Mouse (Mus musculus) adrenal gland, postnatal 14 days (tissue): Measurements from ENCODE around the gene Mpp6. TPM values are rescaled to one million over a fixed set of nuclear protein-coding genes. Genes with fewer than 3 reads are reported as not detected.

Source experiments
- DNase-seq: peaks from one replicate; pipeline ENCODE4 v3.0.0; 2021; ENCODE audit warnings: mixed read lengths
- total RNA-seq: library from RNA; stranded (reverse); gene quantifications from 2 replicates; pipeline ENCODE4 v1.2.3, GENCODE M21; 2021

Gene Mpp6
- total RNA-seq, 1 experiment from 2014 or later, result 51.1 TPM

- no peak for DNase-seq
Measured at GRCm38 (mm10) chr6:50225232-50225631, 115.2 kb downstream of the Mpp6 start.

- peak; percentile 9 for DNase-seq
Measured at GRCm38 (mm10) chr6:50228180-50228579, 118.1 kb downstream of the Mpp6 start.

DNA sequence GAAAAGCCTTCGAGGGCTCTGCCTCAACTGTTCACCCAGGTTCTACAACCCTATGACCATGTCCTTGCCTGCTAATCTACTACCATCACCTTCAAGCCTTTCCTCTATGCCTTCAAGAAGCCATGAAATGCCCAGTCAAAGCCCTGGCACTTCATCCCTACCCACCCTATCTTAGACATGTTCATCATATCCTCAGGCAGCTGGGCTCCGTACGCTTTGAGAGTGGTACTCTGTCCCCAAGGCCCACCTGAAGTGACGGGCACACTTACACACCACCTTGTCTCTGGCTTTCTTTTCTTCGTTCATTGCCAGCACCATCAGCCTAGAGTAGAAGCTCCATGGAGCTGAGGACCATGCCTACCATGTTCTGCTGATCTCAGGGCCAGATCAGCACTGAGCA, 121.2 kb downstream of the Mpp6 start:
- no peak for DNase-seq

DNA sequence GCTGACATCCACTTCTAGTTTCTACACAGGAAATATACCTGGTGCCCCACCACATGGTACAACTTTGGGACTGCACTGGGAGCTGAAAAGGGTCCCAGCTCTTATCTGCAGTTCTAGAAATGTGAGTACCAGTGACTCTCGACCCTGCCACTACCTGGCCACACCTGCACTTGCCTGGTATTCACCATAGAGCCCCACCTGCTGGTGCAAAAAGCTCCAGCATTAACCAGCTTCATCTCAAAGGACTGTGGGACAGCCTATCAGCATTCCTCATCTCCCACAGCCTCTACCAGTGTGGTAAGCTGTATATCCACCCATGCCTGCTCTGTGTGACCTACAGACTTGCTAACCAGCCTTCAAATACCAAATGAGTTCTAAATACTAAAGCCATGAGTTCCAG, 122.9 kb downstream of the Mpp6 start:
- no peak for DNase-seq

DNA sequence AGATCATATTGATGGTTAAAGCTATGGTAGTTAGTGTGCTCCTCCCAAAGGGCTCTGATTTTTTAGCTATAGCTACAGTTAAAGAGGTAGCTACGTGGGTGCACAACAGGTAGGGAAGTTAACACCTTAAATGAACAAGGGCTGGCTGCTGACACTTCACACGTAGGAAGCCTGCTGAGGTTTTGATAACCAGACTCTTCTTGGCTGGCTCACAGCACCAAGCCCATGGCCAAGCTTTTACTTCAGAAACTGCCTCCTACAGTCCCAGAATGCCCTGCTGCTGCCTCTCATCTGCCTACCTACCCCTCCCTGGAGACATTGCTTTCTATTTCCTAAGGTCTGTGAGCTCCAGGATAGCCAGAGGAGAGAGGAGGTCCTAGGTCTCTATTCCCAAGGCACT, 127.9 kb downstream of the Mpp6 start:
- no peak for DNase-seq

GRCm38 (mm10) chr6:50239902-50240301, 129.9 kb downstream of the Mpp6 start:
- no peak for DNase-seq

GRCm38 (mm10) chr6:50240437-50240836, 130.4 kb downstream of the Mpp6 start:
- no peak for DNase-seq

- no peak for DNase-seq
Measured at GRCm38 (mm10) chr6:50244126-50244525, 134.1 kb downstream of the Mpp6 start.

GRCm38 (mm10) chr6:50244967-50245366, 134.9 kb downstream of the Mpp6 start:
- no peak for DNase-seq

GRCm38 (mm10) chr6:50247356-50247755, 137.3 kb downstream of the Mpp6 start:
- no peak for DNase-seq

DNA sequence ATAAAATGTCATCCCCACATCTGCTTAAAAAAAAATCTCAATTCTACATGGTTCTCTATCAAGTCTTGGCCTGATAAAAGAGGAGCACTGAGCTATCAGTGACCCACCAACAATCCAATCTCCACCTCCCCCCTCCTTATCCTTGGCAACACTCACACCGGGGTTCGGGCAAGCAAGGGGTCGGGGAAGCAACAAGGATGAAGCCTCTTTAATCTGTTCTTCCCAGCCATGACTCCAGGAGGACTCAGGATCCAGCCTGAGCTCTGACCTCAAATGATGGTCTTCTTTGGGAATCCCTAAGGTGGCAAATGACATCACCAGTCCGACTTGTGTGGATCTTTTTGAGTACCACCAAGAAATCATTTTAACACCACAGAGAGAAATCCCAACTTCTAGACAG, 137.8 kb downstream of the Mpp6 start:
- DNase-seq, result no peak

Other genes starting within 250 kb of the Mpp6 start
- gene Gsdme, start 153.6 kb downstream of the Mpp6 start, total RNA-seq, result 1.0 and 2.1 TPM in 2 replicates